In the genomic region with DNA sequence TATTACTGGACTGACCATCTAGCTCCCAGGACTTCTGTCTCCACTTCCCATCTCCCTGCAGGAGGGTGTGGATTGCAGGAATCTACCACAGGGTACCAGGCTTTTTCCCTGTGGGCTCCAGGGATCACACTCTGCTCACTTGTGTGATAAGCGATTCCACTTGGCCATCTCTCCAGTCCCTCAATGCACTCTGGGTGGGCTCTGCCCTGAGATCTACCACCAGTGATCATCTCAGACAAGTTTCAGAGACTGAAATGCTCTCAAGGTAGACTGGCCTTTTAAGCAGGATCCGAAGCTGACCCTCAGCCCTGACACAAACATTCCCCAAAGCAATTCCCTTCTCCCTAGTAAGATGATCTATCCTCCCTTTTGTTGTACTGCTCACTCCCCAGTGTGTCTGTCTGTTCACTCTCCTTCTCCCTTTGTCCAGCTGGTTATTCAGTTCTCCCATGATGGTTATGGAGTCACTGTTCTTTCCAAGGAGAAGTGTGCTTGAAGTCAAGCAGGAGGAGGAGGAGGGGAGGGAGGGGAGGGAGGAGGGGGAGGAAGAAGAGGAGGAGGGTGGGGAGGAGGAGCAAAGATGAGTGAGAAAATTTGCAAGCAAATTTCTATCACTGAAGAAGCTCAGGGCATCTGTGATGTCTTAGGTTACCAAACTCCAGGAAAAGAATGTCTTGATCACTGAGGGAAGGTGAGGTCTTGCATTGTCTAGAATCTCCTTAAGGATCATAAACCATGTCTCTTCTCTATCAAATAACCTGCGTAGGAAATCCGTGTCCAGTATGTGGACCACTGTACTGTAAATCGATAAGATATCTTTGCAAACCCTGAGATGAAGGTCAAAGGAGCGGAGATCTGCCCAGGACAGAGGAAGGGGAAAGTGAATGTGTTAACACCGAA, we compare ENCODE assay signal across 33 mouse cellular contexts.
"Had no signal": no experiment of that assay in that cellular context is flagged by ENCODE, and none has a peak within 500 bp of the region (broad histone marks: within the 10 kb centered on the region; RNA-seq: fewer than 3 reads in every experiment).

No protein-coding gene starts in this region.

- H3K9me3 ChIP-seq: limb, embryonic 10.5 days; limb, embryonic 12.5 days; limb, embryonic 13.5 days; limb, embryonic 15.5 days; liver, embryonic 13.5 days; liver, embryonic 15.5 days; lung, embryonic 15.5 days; midbrain, embryonic 10.5 days; midbrain, embryonic 12.5 days; midbrain, embryonic 13.5 days; midbrain, embryonic 15.5 days; neural tube, embryonic 12.5 days; neural tube, embryonic 13.5 days had no signal

- H3K27me3 ChIP-seq: limb, embryonic 12.5 days; limb, embryonic 13.5 days; limb, embryonic 15.5 days; liver, embryonic 12.5 days; liver, embryonic 13.5 days; liver, embryonic 15.5 days; lung, embryonic 15.5 days; megakaryocyte, embryonic 14.5 days; midbrain, embryonic 12.5 days; midbrain, embryonic 13.5 days; midbrain, embryonic 15.5 days; neural tube, embryonic 12.5 days; neural tube, embryonic 13.5 days had no signal

- ATAC-seq: liver, embryonic 12.5 days; liver, postnatal 0 days; lung, postnatal 0 days; midbrain, embryonic 13.5 days; midbrain, embryonic 15.5 days; midbrain, embryonic 16.5 days had no signal

- H3K4me1 ChIP-seq: limb, embryonic 10.5 days; limb, embryonic 12.5 days; limb, embryonic 13.5 days; limb, embryonic 15.5 days; liver, embryonic 12.5 days; liver, embryonic 13.5 days; liver, embryonic 15.5 days; lung, embryonic 15.5 days; megakaryocyte, embryonic 14.5 days; midbrain, embryonic 10.5 days; midbrain, embryonic 12.5 days; midbrain, embryonic 13.5 days; midbrain, embryonic 15.5 days; neural tube, embryonic 12.5 days; neural tube, embryonic 13.5 days had no signal

- H3K4me2 ChIP-seq: limb, embryonic 12.5 days; limb, embryonic 13.5 days; limb, embryonic 15.5 days; liver, embryonic 11.5 days; liver, embryonic 12.5 days; liver, embryonic 13.5 days; liver, embryonic 15.5 days; lung, embryonic 14.5 days; lung, embryonic 15.5 days; midbrain, embryonic 11.5 days; midbrain, embryonic 12.5 days; midbrain, embryonic 13.5 days; midbrain, embryonic 15.5 days; neural tube, embryonic 12.5 days; neural tube, embryonic 13.5 days had no signal

- DNase-seq: left cerebral cortex, postnatal 4 days; liver; liver, embryonic 13.5 days; liver, postnatal 0 days; lung, adult 18-20 months; lung, adult 2 months; lung, embryonic 14.5 days; lung, postnatal 10 days; lung, postnatal 14 days; lung, postnatal 36 days; lung, postnatal 4 days; midbrain, embryonic 14.5 days had no signal

- H3K36me3 ChIP-seq: limb, embryonic 10.5 days; limb, embryonic 12.5 days; limb, embryonic 13.5 days; limb, embryonic 15.5 days; liver, embryonic 12.5 days; liver, embryonic 13.5 days; liver, embryonic 15.5 days; lung, embryonic 15.5 days; midbrain, embryonic 10.5 days; midbrain, embryonic 12.5 days; midbrain, embryonic 13.5 days; midbrain, embryonic 15.5 days; neural tube, embryonic 12.5 days; neural tube, embryonic 13.5 days had no signal

- H3K4me3 ChIP-seq: limb, embryonic 10.5 days; limb, embryonic 12.5 days; limb, embryonic 13.5 days; limb, embryonic 15.5 days; liver, embryonic 12.5 days; liver, embryonic 13.5 days; liver, embryonic 15.5 days; lung, embryonic 15.5 days; megakaryocyte, embryonic 14.5 days; midbrain, embryonic 10.5 days; midbrain, embryonic 12.5 days; midbrain, embryonic 13.5 days; midbrain, embryonic 15.5 days; myocyte; neural tube, embryonic 12.5 days; neural tube, embryonic 13.5 days had no signal

- H3K27ac ChIP-seq: limb, embryonic 10.5 days; limb, embryonic 12.5 days; limb, embryonic 13.5 days; limb, embryonic 15.5 days; liver, embryonic 12.5 days; liver, embryonic 13.5 days; liver, embryonic 14.5 days; liver, embryonic 15.5 days; lung, embryonic 15.5 days; macrophage; midbrain, embryonic 10.5 days; midbrain, embryonic 12.5 days; midbrain, embryonic 13.5 days; midbrain, embryonic 15.5 days; neural tube, embryonic 12.5 days; neural tube, embryonic 13.5 days had no signal

- H3K9ac ChIP-seq: limb, embryonic 12.5 days; limb, embryonic 13.5 days; limb, embryonic 15.5 days; liver, embryonic 12.5 days; liver, embryonic 13.5 days; liver, embryonic 14.5 days; liver, embryonic 15.5 days; liver, postnatal 0 days; lung, embryonic 14.5 days; lung, embryonic 15.5 days; midbrain, embryonic 12.5 days; midbrain, embryonic 13.5 days; midbrain, embryonic 15.5 days; neural tube, embryonic 12.5 days; neural tube, embryonic 13.5 days had no signal
